Mouse (Mus musculus): ENCODE data around the gene Tpcn1. TPM values are rescaled to one million over a fixed set of nuclear protein-coding genes. Genes with fewer than 3 reads are reported as not detected.

The Tpcn1 gene
- total and polyA plus RNA-seq, 3 experiments = 38.1 to 59.8 (median 51.3) TPM

DNA sequence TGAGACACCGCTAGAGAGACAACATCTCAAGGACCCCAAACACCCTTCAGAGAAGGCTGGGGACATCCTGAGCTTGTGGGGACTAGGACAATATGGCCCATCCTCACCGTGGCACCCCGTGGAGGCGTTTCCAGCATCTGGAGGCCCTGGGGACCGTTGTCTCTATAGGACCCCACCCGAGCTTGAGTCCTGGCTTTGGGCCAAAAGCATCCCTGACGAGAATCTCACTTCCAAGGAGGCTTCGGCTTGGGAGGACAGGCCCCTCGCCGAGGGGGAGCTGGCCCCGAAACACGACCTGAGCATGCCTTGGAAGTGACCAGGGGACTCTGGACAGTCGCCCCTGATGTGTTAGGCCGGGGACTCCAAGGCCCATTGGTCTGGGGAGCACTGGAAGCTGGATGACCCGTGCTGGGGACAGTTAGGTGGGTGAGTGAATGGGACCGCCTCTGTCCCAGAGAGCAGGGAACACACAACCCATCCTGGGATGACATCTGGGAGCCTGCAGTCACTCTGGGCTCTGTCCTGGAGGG is 20.8 kb upstream of the Tpcn1 start:
- DNase-seq = no peak

DNA sequence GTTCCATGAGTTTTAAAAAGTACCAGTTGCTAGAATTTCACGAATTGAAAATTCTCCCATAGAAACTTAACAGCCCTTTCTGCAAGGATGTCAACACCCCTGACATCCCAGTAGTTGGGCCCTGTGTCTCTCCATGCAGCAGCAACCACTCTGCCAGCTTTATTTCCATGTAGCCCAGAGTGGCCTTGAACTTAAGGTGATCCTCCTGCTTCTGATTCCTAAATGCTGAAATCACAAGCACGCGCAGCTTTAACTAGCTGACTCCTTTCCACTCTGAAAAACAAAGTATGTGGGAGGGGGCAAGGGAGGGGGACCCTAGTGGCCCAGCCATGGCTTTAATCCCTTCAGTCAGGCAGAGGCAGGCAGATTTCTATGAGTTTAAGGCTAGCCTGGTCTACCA is 18.9 kb upstream of the Tpcn1 start:
- no peak for DNase-seq

DNA sequence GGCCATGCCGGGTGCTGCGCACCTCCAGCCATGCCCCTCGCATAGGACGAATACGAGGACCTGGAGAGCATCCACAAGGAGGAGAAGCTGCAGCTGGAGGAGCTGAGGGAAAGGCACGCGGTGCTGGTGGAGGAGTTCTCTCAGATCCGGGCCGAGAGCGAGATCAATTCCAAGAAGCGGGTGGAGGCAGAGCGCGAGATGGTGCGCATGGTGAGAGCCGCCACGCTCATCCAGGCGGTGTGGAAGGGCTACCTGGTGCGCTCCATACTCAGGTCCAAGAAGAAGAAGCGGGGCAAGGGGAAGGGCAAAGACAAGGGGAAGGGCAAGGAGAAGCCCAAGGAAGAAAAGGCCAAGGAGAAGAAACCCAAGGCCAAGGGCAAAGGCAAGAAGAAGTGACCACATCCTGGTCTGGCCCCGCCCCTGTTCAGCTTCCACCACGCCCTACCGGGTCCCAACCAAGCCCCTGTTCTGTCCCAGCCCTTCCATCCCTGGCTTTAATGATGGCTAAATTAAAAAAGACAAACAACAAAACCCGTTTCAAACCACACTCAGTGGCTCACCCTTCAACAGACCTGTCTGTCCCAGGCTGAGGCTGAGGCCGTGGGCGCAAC is 18.2 kb upstream of the Tpcn1 start:
- no peak for DNase-seq

DNA sequence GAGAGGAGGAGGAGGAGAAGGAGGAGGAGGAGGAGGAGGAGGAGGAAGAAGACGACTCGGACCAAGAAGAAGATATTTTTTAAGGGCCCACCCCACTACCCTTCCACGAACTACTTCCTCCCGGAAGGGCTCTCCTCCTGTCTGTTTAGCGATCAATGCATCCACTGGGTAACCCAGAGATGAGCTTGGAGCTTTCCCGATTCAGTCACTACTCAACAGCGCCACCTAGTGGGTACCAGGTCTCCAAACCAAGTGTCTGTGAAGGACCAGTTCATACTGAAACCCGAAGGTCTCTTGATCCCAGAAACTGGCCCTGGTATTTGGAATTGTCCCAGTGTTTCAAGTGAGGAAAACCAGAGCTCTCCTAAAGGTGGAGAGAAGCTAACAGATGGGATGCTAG is 17.2 kb upstream of the Tpcn1 start:
- DNase-seq = peak; percentile 89

DNA sequence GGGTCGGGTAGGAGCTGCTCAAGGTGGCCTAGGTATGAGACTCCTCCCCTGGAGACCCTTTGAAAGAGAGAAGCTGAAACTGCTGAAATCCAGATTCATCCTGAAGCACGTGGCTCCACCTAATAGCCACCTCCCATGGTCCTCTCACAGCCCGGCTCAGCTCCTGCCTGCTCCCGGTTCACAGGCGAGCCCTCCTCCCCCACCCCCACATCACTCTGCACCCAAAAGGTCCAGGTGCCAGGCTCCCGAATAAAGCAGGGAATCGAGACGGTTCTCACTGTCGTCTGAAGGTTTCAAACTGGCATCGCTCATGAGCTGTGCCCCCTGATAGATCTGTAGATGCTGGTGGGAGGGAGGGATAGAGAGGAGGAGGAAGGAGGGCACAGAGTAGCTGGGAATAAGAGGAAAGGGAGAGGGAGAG is 16.8 kb upstream of the Tpcn1 start:
- no peak for DNase-seq

DNA sequence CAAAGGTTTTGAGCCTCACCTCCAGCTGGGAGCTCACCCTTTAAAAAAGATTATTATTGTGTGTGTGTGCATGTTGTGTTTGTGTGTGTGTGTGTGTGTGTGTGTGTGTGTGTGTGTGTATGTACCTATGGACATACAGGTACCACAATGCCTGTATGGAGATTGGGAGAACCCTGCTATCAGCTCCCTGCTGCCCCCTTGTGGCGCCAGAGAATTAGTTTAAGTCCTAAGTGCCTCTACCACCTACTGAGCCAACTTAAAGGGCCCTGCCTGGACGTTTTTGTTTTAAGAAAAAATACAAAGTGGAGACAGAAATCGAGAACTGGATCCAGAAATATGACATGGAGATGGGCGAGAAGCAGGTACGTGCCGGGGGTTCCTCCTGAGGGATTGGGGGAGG is 16.4 kb upstream of the Tpcn1 start:
- peak; percentile 77 for DNase-seq

DNA sequence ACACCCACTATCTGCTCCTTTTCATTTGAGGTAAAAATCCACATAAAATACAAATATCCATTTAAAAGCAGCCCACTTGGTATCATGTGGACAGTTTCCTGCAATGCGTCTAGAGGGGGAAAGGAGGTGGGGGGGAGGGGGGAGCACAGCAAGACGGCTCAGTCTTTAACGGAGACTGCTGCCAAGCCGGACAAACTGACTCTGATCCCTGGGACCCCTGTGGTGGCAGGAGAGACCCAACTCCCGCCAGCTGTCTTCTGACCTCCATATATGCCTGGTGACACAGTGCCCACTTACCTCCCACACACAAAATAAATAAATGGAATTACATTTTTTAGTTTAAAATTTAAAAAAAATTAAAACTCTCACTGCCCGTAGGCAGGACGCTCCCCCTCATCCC is 15.0 kb upstream of the Tpcn1 start:
- no peak for DNase-seq

DNA sequence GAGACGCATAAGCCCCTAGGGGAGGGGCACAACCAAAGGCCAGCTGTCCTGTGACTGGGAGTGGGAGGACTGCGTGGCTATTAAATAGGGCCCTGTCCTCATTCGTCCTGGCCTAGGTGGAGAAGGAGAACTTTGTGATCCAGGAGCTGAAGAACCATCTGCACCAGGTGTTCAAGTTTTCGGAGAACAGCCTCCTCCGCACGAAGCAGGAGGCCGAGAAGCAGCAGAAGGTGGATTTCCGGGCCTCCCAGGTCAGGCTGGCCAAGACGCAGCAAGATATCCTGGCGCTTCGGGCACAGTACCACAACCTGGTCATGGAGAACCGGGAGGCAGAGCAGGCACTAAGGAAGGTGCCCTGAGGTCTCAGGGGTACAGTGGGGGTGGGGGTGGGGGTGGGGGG is 13.7 kb upstream of the Tpcn1 start:
- DNase-seq = no peak

DNA sequence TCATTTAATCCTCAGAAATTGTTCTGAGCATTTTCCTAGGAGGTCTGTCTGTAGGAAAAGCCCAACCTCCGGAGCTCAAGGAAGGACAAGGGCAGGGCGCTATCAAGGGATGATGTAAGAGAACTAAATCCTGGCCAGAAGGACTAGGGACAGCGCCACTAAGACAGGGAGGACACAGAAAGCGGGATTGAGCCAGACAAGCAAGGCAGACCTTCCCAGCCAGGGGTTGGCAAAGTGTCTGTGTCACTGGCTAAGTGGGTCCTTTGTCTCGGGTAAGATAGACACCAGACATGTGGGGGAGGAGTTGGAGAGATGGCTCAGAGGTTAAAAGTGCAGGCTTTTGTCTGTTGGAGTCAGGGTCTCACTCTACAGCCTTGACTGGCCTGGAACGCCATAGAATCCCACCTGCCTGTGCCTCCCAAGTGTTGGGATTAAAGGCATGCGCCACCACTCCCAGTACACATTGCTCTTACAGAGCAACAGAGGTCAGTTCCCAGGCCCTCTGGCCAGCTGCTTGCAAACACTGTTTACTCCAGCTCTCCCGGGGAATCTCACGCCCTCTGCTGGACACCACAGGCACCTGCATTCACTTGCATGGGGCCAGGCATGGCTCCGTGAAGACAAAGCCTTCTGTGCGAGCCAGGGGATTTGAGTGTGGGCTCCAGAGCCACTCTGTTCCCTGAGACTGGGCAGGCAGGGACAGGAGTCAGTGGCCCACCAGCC is 12.6 kb upstream of the Tpcn1 start:
- no peak for DNase-seq

DNA sequence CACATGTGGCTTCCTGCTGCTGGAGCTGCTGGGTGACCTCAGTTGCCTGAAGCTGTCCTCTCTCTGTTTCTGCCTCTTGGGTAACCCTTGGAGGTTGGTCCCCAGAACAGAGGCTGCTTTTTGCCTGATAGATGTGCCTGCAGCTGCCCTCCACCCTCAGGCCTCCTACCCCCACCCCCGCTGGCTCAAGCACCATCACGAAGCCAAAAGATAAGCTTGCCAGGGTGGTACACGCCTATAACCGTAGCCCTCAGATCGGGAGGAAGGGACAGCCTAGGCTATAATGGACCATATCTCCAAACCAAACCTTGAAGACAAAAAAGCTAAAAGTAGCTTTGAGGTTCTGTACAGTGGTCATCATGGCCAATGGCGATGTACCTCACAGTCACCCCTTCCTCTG is 11.2 kb upstream of the Tpcn1 start:
- DNase-seq = no peak

DNA sequence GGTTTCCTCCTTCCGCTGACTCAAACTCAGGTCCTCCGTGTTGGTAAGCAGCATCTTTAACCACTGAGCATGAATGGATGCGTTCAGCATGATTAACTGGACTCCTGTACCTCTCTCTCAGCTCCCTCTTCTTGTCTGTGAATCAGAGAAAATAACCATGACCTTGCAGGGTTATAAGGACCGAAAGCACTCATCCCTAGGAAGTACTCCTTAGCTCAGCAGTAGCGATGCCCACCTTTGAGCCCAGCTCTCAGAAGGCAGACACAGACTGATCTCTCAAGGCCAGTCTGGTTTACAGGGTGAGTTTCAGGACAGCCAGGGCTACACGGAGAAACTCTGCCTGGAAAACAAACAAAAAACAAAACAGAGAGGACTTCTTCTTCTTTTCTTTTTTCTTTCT is 6.0 kb upstream of the Tpcn1 start:
- DNase-seq = no peak

DNA sequence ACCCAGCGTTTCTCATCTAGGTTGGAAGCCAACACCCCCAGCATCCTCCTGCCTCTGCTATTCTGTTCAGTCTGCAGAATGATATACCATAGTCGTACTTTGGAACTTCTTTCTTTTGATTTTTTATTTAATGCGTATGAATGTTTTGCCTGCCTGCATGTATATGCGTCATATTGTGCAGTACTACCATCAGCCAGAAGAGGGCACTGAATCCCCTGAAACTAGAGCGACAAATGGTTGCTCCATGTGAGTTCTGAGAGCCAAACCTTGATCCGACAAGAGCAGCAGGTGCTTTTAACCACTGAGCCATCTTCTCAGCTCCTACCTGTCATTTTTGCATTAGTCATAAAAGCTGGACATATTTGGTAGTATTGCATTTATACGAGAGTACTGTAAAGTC is 3.7 kb upstream of the Tpcn1 start:
- DNase-seq = no peak

DNA sequence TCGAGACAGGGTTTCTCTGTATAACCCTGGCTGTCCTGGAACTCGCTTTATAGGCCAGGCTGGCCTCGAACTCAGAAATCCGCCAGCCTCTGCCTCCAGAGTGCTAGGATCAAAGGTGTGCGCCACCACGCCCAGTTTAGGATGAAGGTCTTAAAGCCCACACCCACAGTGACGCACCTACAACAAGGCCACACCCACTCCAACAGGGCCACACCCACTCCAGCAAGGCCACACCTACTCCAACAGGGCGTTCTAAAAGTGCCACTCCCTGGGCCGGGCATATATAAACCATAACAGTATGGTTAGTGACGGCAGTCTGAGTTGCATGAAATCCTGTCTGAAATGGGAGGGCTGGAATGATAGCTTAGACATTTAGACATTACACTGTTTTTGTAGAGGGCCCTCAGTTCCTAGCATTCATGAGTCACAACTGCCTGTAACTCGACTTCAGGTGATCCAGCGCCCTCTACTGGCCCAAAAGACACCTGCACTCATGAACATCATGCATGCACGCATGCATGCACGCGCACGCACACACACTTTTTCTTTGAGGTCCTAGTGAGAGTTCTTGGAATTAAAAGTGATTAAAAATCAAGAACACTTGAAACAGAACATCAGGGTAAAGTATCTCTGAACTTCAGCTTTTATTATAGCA is 2.0 kb upstream of the Tpcn1 start:
- DNase-seq = no peak

DNA sequence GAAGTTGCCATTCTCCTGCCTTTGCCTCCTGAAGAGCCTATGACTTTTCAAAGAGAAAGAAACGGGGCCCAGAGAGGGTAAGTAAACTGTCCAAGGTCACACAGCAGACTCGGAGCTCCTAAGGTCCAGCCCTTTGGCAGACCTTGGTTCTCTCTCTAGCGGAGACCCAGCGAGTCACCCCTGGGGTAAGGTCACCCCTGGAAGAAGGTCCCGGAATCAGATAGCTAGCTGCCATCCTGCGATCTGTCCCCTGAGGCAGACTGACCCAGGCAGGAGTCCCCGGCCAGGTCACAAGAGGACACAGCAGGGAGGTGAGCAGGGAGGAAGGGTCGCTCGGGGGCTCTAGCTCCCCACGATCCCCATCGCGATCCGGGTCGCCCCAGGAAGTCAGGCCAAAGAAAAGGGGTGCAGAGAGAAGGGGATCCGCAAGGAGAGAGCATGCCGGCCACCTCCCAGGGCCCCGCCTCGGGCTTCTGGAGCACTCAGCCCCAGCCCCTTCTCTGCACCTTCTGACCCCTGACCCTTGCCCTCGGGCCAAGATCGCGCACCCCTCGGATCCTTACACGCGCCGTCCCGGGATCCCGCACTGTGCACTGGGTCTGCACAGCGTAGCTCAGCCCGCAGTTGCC is 419 bp downstream of the Tpcn1 start:
- DNase-seq = peak; percentile 62

DNA sequence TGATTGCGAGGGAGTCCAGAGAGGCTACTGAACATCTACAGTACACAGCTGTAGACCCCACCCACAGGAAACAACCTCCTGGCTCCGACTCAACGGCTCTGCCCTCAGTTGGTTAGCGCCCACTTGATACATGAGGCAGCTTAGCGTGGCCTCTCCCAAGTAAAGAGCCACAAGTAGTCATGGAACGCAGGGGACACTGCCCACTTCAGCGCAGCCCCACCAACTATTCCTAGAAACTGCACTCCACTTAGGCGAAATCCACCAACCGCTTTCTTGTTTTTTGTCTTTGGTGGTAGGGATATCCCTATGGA is 902 bp downstream of the Tpcn1 start:
- no peak for DNase-seq

DNA sequence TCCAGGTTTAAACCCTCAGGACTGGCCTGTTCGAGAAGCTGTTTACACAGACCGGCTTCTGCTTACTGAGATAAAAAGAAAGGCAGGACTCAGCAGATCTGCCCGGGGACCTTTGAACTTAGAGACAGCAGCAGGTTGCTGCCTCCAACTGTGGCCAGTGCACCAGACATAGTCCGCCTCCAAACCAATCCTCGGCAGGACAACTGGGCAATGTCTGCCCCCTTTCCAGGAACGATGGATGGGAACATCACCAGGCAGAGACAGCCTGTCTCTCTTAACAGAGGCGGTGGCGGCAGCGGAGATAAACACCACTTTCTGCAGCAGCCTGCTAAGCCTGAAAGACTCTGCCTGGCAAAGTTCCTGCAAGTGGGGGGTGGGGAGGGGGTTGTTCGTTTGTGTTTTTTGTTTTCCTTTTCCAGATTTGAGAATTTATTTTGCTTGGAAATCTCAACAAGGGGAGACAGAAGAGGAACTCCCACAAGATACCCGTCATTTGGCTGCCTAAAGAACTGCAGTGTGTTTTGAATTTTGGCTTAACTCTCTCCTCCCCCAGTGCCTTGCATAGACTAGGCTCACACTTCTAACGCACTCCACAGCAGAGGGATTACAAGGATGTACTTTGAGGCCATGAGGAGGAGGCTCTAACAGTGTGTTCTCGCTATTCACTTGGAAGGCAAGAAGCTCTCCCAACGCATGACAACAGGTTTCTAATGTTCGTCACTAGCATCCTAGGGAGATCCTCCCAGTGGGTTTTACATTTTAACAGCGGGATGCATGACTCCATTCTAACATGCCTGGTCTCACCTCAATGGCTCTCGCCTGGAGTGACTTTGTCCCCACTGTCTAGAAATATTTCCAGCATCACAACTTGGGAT is 1.5 kb downstream of the Tpcn1 start:
- no peak for DNase-seq

DNA sequence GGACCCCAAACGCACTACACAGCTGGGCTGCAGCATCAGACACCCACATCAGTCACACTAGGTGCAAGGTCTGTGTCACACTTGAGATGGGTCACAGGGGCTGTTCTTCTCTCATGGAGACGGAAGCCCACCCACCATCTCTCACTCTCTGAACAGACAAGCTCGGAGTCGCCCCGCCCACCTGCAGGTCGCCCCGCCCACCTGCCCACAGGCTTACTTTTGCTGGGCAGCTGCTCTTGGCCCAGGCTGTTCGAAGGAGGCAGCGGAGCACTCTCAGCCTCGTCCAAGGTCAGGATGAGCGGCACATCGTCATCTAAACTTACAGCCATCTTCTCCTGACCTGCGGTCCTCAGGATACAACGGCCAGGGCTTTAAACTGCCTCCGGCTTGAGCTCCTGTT is 3.5 kb downstream of the Tpcn1 start:
- DNase-seq = no peak

DNA sequence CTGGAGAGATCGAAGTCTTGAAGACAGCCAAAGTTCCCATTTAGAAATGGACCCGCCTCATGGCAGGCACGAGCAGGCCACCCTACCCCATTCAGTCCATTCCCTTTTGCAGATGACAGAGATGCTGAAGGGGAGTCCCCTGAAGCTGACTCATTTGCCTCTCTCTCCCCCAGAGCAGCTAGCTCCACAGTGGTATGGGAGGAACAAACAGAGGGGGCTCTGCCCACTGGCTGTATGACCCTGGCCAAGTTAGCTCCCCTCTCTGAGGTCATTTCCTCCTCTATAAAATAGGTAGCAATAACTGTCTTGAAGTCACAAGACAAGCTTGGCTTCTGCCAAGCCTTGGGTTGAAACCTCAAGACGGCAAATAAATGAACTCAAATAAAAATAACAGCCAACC is 5.0 kb downstream of the Tpcn1 start:
- DNase-seq = no peak

DNA sequence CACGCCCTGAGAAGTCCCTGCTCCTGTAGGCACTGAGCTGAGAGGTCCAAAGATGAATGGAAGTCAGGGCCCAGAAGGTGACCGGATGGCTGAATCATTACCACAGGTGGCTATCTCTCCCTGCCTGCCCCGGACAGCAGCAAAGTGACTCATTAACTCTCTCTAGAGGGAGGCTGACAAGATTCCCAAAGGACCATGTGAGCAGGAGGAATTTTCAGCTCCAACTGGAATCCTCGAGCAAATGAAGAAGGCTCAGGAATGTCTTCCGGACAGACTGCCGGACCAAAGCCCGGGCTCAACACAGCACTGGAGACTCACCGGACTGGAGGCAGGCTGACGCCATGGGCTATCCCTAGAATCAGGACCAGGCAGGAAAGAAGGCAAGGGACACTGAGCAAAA is 6.5 kb downstream of the Tpcn1 start:
- DNase-seq = no peak

DNA sequence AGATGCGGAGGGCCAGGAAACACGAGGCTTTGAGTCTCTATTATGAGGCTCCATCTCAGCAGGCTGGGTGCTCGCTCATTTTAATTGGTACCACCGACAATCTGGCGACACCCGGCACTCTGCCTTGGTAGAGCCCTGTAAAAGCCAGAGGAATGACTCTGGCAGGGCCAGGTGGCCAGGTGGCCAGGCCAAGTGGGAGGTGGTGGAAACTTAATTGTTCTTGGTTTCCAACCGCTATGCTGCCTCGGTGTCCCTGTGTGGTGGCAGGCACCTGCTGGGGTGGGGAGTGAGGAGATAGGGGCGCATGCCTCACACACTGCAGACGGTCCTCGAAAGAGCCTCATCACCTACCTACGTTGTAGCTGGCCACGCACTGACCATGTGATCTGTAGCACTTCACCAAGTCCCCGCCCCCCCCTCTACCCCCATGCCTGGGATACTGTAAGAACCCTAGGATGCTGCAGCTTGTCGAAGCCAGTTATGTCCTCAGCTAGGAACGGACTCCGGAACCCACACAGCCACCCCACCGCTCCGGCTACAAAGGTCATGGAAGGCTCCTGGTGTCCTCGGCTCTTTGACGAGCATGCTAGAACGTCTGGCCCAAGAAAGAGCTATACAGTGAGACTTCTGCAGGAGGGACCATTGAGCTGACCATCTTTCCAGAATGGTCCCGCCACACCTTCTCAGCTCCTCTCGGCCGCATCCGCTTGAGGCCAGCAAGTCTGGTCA is 8.4 kb downstream of the Tpcn1 start:
- no peak for DNase-seq

DNA sequence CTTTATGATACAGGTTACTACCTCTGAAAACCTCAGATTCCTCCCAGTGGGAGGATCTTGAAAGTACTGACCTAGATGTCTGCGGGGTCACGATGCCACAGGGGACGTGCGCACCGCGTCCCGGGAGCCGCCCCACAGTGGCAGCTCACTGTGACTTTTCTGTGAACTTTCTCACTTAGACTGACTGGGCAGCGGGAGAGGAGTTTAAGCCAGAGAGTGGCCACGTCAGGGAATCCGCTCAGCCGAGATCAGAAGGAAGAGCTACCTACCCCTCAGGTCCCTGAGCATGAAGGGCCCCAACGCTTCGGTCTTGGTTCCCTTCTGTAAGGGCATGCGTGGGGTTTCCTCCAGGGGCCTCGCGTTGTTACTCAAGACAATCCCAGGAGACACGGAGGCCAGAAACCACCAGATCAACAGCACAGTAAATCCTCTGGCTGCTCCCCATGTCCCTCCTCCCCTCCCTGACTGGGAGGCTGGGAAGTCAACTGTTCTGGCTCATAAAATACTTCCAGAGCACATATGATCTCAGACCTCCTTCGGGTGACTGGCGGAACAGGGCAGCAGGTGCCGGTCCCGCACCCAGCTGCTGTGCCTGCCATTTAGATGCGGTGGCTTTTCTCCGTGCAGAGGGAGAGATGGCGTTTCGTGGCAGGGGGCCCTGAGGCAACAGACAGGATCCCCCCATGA is 9.1 kb downstream of the Tpcn1 start:
- DNase-seq = peak; percentile 65

Measured in adrenal gland, adult 2 months (tissue).